Mouse (Mus musculus) urinary bladder, postnatal 10 days (tissue): Measurements from ENCODE around the gene Arhgap17.

Experiments
- DNase-seq: peaks from one replicate; pipeline ENCODE4 v3.0.0; 2022; ENCODE audit warnings: low spot score

Arhgap17 gene

DNA sequence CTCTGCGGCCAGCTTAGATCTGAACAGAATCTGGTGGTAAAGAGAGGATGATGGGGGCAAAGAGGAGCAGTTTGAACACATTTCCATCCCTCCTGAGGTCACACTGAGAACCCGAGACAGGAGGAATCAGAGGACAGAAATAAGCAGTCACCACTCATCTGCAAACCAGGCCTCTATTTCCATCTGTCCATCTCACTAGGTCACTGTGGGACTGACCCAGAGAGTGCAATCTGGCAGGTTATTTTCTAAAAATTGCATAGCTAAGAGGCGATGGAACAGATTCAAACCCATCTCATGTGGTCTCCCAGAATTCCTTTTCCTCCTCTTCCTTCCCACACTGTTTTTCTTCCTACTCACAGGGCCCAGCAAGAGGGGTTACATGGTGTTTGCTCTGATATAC is 81.8 kb downstream of the Arhgap17 start:
- DNase-seq = no peak

DNA sequence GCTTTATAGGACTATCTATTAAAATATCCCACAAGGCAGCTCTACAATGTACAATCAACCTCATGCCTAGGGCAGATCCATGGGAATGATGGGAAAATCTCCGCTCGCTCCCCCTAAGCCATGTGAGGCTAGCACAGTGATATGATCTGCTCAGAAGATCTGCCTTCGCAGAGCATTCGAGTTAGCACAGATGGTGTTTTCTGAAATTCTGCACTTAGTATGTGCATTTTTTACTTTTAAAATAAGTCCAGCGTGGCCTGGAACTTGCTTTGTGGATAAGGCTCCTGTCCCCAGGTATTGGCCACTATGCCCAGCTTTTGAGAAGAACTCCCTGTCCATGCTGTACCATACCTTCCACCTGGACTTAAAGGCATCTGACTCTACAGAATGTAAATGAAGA is 83.8 kb downstream of the Arhgap17 start:
- no peak for DNase-seq

DNA sequence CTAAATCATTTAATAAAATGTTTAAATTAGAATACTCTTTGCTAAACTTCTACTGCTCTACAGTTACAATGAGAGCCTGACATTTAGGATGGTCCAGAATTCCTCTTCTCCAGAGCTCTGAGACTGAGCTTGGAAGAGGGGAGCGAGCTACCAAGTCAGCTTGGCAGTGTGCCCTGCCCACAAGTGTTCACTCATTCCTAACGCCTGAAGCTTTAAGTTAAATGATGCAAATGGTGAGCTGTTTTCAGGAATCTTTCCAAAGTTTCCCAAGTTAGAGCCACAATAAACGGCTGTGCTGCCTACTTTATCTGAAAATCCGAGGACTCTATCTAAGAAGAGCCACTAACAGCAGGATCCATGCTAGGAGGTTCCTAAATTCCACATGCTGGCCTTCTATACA is 85.9 kb downstream of the Arhgap17 start:
- DNase-seq = no peak

DNA sequence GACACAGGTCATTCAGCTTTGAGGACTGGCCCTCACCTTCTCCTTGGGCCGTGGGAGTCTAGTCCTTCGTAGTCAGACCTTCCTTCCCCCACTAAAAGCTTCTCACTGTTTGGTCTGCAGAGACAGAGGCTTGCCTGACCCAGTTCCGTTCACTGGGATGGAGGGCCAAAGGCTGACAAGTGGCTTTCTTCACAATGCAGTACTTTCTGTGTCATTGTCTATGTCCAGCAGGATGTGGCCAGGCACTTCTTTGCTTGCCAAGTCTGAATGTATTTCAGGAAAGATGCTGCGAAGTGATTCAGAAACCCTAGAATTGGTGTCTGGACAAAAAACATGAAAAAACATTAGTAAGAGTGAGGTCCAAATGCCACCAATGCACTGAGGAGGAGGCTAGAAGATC is 89.9 kb downstream of the Arhgap17 start:
- no peak for DNase-seq

DNA sequence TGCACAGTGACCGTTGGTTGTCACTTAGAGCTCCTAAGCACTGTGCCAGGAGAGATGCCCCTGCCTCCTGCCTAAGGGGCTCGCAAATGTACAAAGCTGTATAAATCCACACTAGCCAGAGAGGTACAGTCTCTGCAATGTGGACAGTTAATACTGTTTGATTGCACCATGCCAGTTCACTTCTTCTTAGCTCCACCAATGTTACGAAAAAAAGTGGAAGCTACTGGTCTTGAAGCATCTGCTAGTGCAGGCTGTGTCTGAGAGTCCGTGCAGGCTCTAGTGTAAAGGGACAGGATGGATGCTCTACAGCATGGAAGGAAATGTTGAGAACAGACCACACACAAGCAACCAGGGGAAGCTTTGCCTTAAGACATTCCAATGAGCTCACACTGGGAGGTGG is 93.1 kb downstream of the Arhgap17 start:
- DNase-seq = no peak

DNA sequence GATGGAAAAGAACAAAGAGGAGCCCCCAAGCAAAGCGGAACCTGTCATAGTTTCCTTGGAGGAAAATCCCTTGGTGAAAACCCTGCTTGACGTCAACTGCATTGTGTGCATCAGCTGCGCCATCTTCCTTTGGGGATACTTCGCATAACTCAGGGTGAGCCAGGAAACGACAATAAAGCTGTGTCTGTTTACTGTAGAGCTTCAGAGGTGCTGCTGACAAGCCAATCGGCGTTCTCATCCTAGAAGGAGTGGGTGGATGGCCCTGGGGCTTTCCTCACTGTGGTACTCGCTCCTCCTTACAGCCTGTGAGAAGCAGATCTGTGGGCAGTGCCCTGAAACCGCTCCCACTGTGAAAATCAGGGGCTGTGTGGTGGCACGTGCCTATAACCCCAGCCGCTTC is 96.7 kb downstream of the Arhgap17 start:
- no peak for DNase-seq

DNA sequence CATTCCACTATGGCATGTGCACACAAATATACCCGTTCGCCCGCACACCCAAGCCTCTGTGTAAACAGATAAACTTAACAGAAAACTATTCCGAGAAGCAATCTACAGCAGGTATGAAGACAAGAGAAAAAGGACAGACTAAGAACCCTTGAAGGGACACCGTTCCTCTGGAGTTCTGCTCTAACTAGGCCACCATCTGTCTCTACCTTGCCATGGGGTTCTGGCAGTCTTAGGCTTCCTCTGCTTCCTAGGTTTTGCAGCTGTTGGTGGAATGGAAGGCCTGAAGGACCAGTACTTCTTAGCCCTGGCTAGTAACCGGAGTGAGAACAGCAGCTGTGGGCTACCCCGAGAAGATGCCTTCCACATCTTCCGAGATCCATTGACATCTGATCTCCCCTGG is 111.6 kb downstream of the Arhgap17 start:
- no peak for DNase-seq

DNA sequence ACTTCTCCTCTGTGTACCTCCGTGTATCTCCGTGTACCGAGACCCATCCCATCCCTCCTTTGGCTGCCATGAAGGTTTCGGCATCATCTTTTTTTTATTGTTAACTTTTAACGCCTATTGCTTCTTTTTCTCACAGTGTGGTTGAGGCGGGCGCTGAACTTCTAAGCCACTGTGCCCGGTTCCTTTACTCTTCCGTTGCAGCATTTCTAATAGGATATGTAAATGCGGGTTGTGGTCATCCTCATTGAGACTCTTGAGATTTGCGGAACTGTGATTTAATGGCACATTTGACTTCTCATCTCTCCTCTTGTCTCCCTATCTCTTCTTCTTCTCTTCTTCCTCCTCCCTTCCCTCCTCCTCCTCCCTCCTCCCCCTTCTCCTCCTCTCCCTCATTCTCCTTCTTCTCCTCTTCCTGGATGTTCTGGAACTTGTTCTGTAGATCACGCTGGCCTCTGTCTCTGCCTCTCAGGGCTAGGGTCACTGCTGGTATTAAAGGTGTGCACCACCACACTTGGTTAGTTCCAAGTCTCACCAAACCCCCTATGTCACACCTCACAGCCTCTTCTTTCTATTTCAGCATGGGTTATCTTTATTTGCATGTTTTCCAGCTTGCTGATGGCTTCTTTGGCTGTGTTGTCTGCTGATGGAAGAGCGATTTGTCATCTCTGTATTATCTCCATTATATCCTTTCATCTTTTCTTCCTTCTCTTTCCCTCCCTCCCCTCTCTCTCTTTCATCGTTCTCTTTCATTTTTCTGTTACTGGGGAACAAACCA is 115.3 kb downstream of the Arhgap17 start:
- DNase-seq = no peak

DNA sequence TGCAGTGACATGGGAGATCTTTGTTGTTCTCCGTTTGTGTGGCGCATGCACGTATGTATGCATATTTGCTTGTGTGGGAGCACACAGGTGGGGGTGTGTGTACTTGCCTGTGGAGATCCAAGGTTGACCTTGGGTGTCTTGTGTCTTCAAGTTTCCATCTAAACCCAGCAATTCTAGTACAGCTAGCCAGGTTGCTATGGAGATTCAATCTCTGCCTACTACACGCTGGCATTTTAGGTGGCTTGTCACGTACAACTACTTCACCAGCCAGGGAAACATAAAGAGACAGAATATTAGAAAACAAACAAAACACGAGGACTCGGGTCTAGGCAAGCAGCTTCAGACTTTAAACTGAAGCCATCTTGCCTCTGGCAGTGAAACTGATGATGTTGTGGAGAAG is 116.3 kb downstream of the Arhgap17 start:
- DNase-seq = no peak

DNA sequence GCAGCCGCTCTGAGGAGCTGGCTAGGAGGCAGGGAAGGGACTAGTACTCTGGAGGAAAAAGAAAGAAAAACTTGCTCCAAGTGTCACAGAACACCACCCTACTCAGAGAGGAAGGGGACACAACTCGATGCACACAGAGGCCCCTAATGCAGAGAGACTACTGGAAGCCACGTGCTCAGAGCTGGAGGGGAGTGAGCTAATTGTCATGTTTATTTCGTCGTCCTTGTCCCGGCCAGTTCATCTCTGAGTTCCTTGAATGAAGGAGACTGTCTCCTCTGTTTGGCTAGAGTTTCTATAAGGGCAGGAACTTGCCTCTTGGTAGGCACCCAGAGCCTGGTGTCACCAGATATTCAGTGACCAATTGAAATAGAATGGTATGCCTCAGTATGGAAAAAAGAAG is 118.4 kb downstream of the Arhgap17 start:
- no peak for DNase-seq

DNA sequence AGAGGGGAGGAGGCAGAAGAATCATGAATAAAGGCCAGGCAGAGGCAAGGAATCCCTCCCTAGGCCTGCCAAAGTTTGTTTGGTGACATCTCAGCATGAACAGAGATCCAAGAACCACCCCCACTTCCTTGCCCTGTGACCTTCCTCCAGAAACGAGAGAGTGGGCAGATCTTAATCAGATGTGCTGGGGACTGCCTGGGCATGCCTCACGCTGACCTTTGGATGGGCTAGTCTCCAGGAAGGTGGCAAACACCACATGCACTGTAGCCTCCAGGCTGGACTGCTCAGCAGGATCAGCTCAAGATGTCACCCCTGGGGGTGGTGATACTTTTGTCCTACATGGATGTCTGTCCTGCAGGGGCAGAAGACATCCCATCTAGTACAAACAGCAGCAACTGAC is 121.5 kb downstream of the Arhgap17 start:
- no peak for DNase-seq

DNA sequence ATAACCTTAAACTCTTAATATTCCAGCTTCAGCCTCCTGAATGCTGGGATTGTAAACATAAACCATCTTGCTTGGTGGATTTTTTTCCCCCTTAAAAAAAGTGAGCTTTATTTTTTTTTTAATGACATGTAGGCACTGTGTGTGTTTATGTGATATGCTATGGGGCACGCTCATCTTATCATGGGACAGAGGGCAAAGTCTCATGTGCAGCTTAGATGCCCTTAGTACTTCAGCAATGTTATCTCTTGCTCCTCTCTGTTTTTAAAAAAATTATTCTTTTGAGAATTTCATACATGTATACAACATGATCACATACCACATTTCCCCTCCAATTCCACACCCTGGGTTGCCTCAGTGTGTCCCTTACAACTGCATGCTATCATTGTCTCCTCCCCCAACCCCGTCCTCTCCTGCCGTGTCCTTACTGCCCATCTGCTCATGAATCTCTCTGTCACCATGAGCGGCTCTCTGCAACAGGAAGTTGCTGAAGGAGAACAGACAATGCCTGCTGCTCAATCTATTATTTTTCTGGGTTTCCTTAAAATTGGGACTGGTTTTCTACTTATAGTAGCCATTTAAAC is 123.1 kb downstream of the Arhgap17 start:
- DNase-seq = no peak

DNA sequence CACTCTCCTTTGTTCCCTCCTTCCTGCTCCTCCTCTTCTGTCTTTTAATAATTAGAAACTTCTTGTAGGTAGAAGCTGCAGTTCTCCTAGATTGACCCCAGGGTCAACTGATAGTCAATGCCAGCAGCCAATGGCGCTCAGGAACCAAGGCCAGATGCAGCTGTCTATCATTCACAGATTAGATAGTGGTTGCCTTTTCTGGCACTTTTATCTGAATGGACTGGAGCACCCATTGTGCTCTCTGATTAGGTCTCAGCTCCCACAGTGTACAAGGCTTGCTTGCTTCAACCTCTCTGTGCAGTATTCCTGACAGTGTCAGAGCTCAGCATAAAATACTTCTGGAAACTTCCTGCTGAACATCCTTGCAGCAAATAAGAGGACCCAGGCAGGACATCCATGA is 124.9 kb downstream of the Arhgap17 start:
- no peak for DNase-seq

DNA sequence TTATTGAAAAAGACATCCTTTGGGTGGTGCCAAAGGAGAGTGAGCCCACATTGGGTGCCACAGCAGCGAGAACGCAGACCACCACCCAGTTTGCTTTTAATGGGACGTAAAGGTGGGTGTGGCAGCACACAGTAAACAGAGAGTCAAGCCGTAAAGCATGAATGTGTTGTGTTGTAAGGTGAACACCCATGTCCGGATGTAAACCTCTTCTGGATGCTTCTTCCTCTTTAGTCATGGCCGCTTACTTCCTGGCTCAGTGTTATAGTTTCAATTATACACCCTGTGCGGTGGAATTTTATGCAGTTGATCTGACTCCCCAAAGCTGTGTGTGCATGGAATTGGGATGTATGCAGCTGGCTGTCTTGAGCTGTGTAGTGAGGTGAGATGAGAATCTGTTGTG is 127.5 kb downstream of the Arhgap17 start:
- no peak for DNase-seq

DNA sequence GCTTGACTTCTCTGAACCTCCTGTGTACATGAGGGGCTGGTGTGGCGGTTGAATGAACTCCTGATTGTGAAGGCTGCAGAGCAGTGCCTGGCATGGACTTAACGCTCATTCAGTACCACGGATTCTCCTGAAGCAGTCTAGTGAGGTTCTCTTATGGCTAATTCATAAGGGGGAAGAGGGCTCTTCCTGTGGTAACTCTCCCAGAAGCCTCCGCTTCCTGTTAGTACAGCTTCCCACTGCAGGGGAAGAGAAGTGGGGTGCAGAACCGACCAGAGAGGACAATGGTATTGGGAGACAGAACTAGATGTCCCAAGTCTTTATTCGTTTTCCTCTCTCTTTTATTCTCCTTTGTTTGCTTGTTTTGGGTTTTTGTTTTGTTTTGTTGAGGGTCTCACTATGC is 129.7 kb downstream of the Arhgap17 start:
- no peak for DNase-seq

DNA sequence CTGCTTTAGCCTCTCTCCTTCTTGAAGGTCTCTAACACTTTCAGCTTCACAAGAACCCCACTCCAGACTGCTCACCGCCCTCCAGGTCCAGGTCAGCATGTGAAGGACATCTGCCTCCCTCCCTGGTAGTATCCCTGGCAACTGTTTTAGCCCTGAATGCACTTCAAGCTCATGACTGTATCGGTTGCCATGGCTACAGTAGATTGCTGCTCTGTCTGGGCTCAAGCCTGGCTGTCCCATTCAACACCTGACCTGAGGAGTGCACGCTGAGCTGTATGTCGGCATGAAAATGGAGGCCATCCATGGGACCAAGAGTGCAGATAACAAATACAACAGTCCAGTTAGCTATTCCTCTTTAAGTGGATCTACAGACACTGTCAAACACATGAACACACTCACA is 131.1 kb downstream of the Arhgap17 start:
- DNase-seq = no peak

DNA sequence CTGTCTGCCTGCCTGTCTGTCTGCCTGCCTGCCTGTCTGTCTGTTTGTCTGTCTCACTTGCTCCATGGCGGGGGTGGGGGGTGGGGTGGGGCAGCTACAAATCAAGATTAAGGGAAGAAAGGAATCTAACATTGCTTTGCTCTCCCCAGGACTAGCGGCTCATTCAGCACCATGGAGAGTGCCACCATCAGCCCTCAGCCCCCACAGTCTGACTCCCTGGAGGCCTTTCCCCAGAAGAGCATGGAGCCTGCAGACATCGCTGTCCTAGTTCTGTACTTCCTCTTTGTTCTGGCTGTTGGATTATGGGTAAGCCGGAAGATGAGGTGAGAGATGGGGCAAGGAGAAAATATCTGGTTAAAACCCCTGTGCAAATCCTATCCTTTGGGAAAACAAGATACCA is 134.3 kb downstream of the Arhgap17 start:
- no peak for DNase-seq
